Mouse (Mus musculus) stomach, embryonic 16.5 days (tissue): Measurements from ENCODE around the gene Tfcp2. TPM values are rescaled to one million over a fixed set of nuclear protein-coding genes. Genes with fewer than 3 reads are reported as not detected.

Experiments
- ATAC-seq: fragments of 200-750 bp; cut with Nextera tagmentation; 2 replicates; pipeline ENCODE4 v1.8.0; 2017; ENCODE audit warnings: moderate number of reproducible peaks, moderate TSS enrichment; ENCODE audit not compliant: insufficient read depth, low FRiP score
- H3K27ac ChIP-seq: fragments of 300-500 bp; sonication (generic); 2 replicates; pipeline ENCODE4 v1.5.1; 2014; ENCODE audit warnings: low read length
- H3K27me3 ChIP-seq: fragments of 300-500 bp; sonication (generic); 2 replicates; pipeline ENCODE4 v1.6.1; 2014; ENCODE audit warnings: low read length, control low read depth, mixed read lengths; ENCODE audit not compliant: control insufficient read depth, insufficient read depth
- H3K36me3 ChIP-seq: fragments of 300-500 bp; sonication (generic); 2 replicates; pipeline ENCODE4 v1.6.1; 2014; ENCODE audit warnings: low read length; ENCODE audit not compliant: control insufficient read depth, insufficient read depth
- H3K4me1 ChIP-seq: fragments of 300-500 bp; sonication (generic); 2 replicates; pipeline ENCODE4 v1.6.1; 2014; ENCODE audit warnings: low read length, control low read depth, mixed read lengths; ENCODE audit not compliant: control insufficient read depth, insufficient read depth
- H3K4me2 ChIP-seq: fragments of 300-500 bp; sonication (generic); 2 replicates; pipeline ENCODE4 v1.6.1; 2014; ENCODE audit warnings: low read depth, low read length, mixed read lengths
- H3K4me3 ChIP-seq: fragments of 300-500 bp; sonication (generic); replicated peaks from 2 replicates; pipeline ENCODE4 v1.5.1; 2014; ENCODE audit warnings: mild to moderate bottlenecking, low read length
- H3K9ac ChIP-seq: fragments of 300-500 bp; sonication (generic); 2 replicates; pipeline ENCODE4 v1.6.1; 2014; ENCODE audit warnings: low read length
- H3K9me3 ChIP-seq: fragments of 300-500 bp; sonication (generic); replicated peaks from 2 replicates; pipeline ENCODE4 v1.6.1; 2016; ENCODE audit warnings: low read length, control low read depth; ENCODE audit not compliant: control insufficient read depth
- WGBS: fragments of 180-500 bp; shearing (Covaris S2); extraction: QIAGEN DNeasy Blood & Tissue Kit; methylation state at CpG from one replicate; pipeline ENCODE4 v1.1.7; 2014; 5-methylcytosine and 5-hydroxymethylcytosine counted together
- polyA plus RNA-seq: library from polyadenylated mRNA; unstranded; fragments of >200 nt; fragmentation: Nextera tagmentation; extraction: Ambion mirVana; gene quantifications from 2 replicates; pipeline ENCODE4 v1.2.1, GENCODE M21; 2015

Tfcp2 gene
- polyA plus RNA-seq, result 20.0 and 21.3 TPM in 2 replicates

DNA sequence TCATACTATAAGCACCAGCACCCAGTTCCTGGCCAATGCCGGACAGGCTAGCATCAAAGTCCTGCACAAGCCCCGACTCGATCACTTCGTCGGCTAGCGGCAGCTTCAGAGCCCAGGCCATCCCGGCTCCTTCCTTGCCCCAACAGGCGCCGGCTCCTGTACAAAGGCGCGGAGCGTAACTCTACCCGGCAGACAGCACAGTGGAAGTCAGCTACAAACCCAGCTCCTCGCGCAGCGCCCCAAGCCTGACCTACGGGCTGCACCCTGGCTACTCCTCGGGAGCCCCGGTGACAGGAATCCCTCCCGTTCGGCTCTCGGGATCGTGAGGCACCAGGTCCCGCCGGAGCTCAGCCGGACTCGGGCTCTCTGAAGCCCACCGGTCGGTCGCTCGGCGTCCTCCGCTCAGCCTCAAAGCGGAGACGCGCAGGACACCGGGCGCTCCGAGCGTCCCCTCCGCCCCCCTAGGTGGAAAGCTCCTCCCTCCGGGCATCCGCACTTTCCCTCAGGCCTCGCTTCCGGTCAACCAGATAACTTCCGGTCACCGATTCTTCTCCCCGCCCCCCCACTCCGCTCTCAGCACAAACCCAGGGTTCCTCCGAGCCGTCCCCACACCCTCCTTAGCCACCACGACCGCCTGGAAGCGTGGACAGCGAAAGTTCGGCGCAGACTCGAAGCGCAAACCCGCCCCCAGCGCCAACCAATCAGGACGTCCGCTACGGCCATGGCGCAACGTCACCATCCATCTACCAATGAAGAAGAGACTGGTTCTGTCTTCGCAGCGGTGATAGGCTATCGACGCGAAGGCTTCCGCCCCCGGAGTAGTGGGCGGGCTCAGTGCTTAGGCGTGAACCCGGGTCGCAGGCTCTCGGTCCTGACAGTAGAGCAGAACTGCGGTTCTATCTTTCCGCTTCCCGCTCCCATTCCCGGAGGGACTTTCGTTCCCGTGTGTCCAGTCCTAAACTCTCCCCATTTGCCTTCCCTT lies at the start of gene Tfcp2:
Tfcp2 (minus strand) TSS at position 683 of the 982 bp plus-strand sequence.
- peak within 1 kb of the TSS; percentile 92 for H3K4me3 ChIP-seq
- H3K36me3 ChIP-seq, result no peaks in the 10 kb centered on the region
- H3K27ac ChIP-seq, result peak within 1 kb of the TSS; percentile 94
- peaks cover 5% of the 10 kb centered on the region; the same call in 1 of the 2 replicates for H3K4me1 ChIP-seq
- no peaks in the 10 kb centered on the region for H3K27me3 ChIP-seq
- no peaks in the 10 kb centered on the region for H3K9me3 ChIP-seq
- under 1% methylated on average over 84 of the region's 84 CpGs for WGBS
- peak within 1 kb of the TSS; percentile 92 for H3K4me2 ChIP-seq
- peak within 1 kb of the TSS; percentile 93 for H3K9ac ChIP-seq
- ATAC-seq, result peak; percentile 100

DNA sequence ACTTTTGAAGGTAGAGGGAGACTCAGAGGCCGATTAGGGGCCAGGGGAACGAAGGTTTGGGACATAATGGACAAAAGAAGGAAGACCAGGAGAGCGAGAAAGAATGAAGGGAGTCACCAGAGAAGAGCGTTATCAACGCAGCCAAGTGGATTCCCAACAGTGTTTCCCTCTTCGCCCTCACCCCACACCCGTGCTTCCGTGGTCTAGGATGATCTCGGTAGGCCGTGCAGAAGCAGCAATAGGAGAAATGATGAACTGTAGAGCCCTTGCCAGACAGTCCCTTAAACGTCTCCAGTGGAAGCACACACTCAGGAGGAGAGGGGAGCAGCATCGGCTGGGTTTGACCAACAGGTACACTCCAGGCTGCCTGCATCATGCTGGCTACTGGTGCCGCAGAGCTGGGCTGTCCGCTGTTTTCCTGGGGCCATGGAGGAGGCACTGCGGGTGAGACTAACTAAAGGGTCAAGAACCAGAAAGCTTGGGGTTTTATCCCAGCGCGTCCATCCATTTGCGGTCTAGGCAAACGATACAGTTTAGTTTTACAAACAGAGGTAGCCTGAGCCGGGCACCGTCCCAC lies 49.0 kb upstream of the Tfcp2 start:
- Histone ChIP-seq H3K9me3 (no peaks in the 10 kb centered on the region), H3K4me3 (peak overlapping the region; percentile 86), H3K27ac (no peak overlapping the region), H3K4me2 (peak overlapping the region; percentile 99), H3K9ac (no peak overlapping the region), H3K4me1 (peaks cover 15% of the 10 kb centered on the region), H3K36me3 (no peaks in the 10 kb centered on the region), H3K27me3 (peaks cover 10% of the 10 kb centered on the region)
- 27% methylated on average over 21 of the region's 21 CpGs for WGBS
- no peak for ATAC-seq

GRCm38 (mm10) chr15:100600047-100600695 lies 48.4 kb upstream of the Tfcp2 start:
- Histone ChIP-seq H3K27ac (peak overlapping the region; percentile 46; the same call in 1 of the 2 replicates), H3K36me3 (no peaks in the 10 kb centered on the region), H3K9ac (peak overlapping the region; percentile 91), H3K4me3 (peak overlapping the region; percentile 86), H3K27me3 (peaks cover 10% of the 10 kb centered on the region), H3K4me2 (peak overlapping the region; percentile 99), H3K9me3 (no peaks in the 10 kb centered on the region), H3K4me1 (peaks cover 15% of the 10 kb centered on the region)
- WGBS, result 2% methylated on average over 35 of the region's 35 CpGs
- ATAC-seq, result peak; percentile 59

DNA sequence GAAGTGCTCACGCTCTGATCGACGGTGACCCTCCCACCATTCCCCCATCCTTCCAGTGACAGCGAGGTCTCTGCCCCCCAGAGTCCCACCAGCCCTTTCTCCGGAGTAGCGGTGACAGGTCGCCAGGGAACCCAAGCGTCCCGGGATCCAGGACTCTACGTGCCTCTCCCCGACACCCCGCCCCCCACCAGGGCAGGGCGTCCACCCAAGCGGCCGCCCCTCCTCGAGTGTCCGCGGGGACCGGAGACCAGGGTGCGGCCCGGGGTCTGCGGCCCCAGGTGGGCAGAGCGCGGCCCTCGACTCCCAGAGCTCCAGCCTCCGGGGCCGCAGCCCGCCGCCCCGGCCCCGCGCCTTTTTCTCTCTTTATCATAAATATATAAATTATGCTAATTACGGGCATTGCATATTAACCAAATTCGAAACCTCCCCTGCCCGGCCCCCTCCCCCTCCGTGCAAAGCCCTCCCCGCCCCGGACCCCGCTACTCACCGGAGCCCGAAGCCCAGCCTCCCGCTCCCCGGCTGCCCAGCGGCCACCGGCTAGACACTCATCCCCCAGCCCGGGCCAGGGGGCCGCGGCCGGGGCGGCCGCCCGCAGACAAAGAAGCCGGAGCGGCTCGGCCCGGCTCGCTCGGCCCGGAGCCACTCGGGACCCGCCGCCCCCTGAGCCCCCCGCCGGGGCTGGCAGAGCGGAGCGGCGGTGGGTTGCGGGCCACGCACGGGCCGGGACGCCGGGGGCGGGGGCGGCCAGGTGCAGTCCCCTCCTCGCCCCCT lies 47.7 kb upstream of the Tfcp2 start, which contains the start of gene Pou6f1:
Pou6f1 (minus strand) TSS at position 709 of the 771 bp plus-strand sequence.
- peak within 1 kb of the TSS; percentile 86 for H3K4me3 ChIP-seq
- peak within 1 kb of the TSS; percentile 46; the same call in 1 of the 2 replicates for H3K27ac ChIP-seq
- H3K4me1 ChIP-seq, result peaks cover 11% of the 10 kb centered on the region
- H3K27me3 ChIP-seq, result peaks cover 10% of the 10 kb centered on the region
- 1% methylated on average over 66 of the region's 76 CpGs for WGBS
- H3K4me2 ChIP-seq, result peak within 1 kb of the TSS; percentile 99
- ATAC-seq, result peak; percentile 63; the same call in 1 of the 2 replicates
- H3K9me3 ChIP-seq, result no peaks in the 10 kb centered on the region
- H3K36me3 ChIP-seq, result no peaks in the 10 kb centered on the region
- H3K9ac ChIP-seq, result peak within 1 kb of the TSS; percentile 91

DNA sequence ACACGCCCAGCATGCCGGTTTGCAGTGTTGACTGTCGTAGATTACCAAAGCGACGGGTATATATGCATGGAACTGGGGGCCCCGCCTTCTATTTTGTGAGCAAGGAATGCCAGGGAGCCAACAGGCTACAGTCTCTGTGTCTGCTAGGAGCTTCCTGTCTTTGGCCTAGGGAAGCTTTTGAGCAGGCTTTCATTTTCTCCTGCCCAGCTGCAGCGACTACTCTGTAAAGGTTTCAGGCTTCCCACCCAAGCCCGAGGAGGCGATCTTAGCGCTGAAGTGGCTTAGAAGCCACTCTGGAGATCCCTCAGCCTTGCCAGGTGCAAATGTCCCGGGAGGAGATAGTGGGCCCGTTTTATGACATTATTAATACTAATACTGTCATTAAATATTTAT lies 47.1 kb upstream of the Tfcp2 start:
- ATAC-seq, result peak; percentile 45; the same call in 1 of the 2 replicates
- H3K4me2 ChIP-seq, result peak overlapping the region; percentile 99
- H3K9ac ChIP-seq, result peak overlapping the region; percentile 91
- H3K36me3 ChIP-seq, result no peaks in the 10 kb centered on the region
- H3K27ac ChIP-seq, result peak overlapping the region; percentile 27; the same call in 1 of the 2 replicates
- WGBS, result 2% methylated on average over 12 of the region's 12 CpGs
- H3K4me1 ChIP-seq, result peaks cover 11% of the 10 kb centered on the region
- H3K4me3 ChIP-seq, result peak overlapping the region; percentile 86
- no peaks in the 10 kb centered on the region for H3K9me3 ChIP-seq
- peaks cover 10% of the 10 kb centered on the region for H3K27me3 ChIP-seq

- peak overlapping the region; percentile 91 for H3K9ac ChIP-seq
- ATAC-seq, result no peak
Measured at GRCm38 (mm10) chr15:100598287-100598882, 46.6 kb upstream of the Tfcp2 start.

DNA sequence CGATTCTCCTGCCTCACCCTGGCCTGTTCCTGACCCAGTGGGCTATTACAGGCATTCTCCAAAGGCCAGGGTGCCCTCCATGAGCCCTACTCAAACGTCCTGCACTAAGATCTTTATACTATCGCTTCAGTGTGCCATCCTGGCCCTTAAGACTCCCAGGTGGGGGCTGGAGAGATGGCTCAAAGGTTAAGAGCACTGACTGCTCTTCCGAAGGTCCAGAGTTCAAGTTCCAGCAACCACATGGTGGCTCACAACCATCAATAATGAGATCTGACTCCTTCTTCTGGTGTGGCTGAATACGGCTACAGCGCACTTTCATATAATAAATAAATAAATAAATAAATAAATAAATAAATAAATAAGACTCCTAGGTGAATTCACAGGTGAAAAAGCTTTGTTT lies 41.0 kb upstream of the Tfcp2 start:
- no peak overlapping the region for H3K9ac ChIP-seq
- no peaks in the 10 kb centered on the region for H3K9me3 ChIP-seq
- ATAC-seq, result no peak
- H3K36me3 ChIP-seq, result no peaks in the 10 kb centered on the region
- H3K27me3 ChIP-seq, result no peaks in the 10 kb centered on the region
- whole genome bisulfite sequencing, result 75% methylated on average over 6 of the region's 6 CpGs
- H3K4me3 ChIP-seq, result no peak overlapping the region
- no peaks in the 10 kb centered on the region for H3K4me1 ChIP-seq
- no peak overlapping the region for H3K27ac ChIP-seq
- no peak overlapping the region for H3K4me2 ChIP-seq

More at GRCm38 (mm10) chr15:100598287-100598882, 46.6 kb upstream of the Tfcp2 start:
- H3K4me3 ChIP-seq, result peak overlapping the region; percentile 86
- WGBS, result 23% methylated on average over 9 of the region's 9 CpGs
- H3K4me1 ChIP-seq, result peaks cover 11% of the 10 kb centered on the region
- H3K36me3 ChIP-seq, result no peaks in the 10 kb centered on the region
- H3K9me3 ChIP-seq, result no peaks in the 10 kb centered on the region
- H3K27me3 ChIP-seq, result peaks cover 10% of the 10 kb centered on the region
- H3K4me2 ChIP-seq, result peak overlapping the region; percentile 99
- no peak overlapping the region for H3K27ac ChIP-seq

GRCm38 (mm10) chr15:100590436-100590835 lies 38.6 kb upstream of the Tfcp2 start:
- Histone ChIP-seq H3K9me3 (no peaks in the 10 kb centered on the region), H3K27ac (no peak overlapping the region), H3K36me3 (no peaks in the 10 kb centered on the region), H3K4me2 (no peak overlapping the region), H3K27me3 (no peaks in the 10 kb centered on the region), H3K4me1 (no peaks in the 10 kb centered on the region), H3K9ac (no peak overlapping the region), H3K4me3 (no peak overlapping the region)
- 66% methylated on average over 8 of the region's 8 CpGs for WGBS
- ATAC-seq, result no peak
